Mouse (Mus musculus): ENCODE results near the gene Fbxo11.

DNA sequence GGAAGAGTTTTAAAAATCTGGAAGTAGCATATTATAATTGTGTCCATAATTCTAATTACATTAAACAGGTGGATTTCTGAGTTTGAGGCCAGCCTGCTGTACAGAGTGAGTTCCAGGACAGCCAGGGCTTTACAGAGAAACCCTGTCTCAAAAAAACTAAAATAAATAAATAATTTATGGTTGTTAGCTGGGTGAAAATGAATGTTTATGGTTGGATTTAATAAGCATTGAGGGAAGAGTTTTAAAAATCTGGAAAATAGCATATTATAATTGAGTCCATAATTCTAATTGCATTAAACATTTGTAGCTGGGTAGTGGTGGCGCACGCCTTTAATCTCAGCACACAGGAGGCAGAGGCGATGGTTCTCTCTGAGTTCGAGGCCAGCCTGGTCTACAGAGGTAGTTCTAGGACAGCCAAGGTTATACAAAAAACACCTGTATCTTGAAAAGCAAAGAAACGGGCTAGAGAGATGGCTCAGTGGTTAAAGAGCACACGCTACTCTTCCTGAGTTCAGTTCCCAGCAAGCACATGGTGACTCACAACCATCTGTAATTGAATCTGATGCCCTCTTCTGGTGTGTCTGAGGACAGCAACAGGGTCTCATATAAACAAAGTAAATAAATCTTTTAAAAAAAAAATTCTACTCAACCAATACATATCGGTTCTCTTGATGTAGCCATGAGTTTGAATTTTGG lies 3.1 kb upstream of the Fbxo11 start:
- TF ChIP-seq CTCF (IDR thresholded peaks at IDR 0.05; ENCODE audit: low read depth) (no peak), EP300 (IDR thresholded peaks at IDR 0.05; ENCODE audit: low read depth) (no peak)
